Mouse (Mus musculus): Measurements from ENCODE around the gene Apoc1. TPM values are rescaled to one million over a fixed set of nuclear protein-coding genes. Genes with fewer than 3 reads are reported as not detected.

Apoc1 gene
- 0.99 TPM in 1 of 2 replicates, not detected in the other for polyA plus RNA-seq (2012; ENCODE audit: low replicate concordance)

GRCm38 (mm10) chr7:19691873-19692865, at the start of gene Apoc1:
Apoc1 (minus strand) TSS chr7:19692660.

GRCm38 (mm10) chr7:19715239-19716054, 23.0 kb upstream of the Apoc1 start, which contains the start of gene Tomm40:
Tomm40 (minus strand) TSS chr7:19715438.

GRCm38 (mm10) chr7:19698907-19699826, 6.7 kb upstream of the Apoc1 start, which contains the start of gene Apoe:
Apoe (minus strand) TSS chr7:19699188.

GRCm38 (mm10) chr7:19681202-19681694, 11.2 kb downstream of the Apoc1 start, which contains the start of the genes Gm44805 and Apoc4:
Gm44805 (minus strand) TSS chr7:19681423.
Apoc4 (minus strand) TSS chr7:19681479.

GRCm38 (mm10) chr7:19677872-19678271, 14.6 kb downstream of the Apoc1 start, which contains the start of gene Apoc2:
Apoc2 (minus strand) TSS chr7:19677941.

GRCm38 (mm10) chr7:19664955-19665841, 27.3 kb downstream of the Apoc1 start, which contains the start of gene Clptm1:
Clptm1 (minus strand) TSS chr7:19665033.

Other genes starting within 250 kb of the Apoc1 start
- gene Mark4, start 233.8 kb downstream of the Apoc1 start, polyA plus RNA-seq (2012; ENCODE audit: low replicate concordance): 18.3 and 53.5 TPM in 2 replicates
- gene Exoc3l2, start 229.3 kb downstream of the Apoc1 start, polyA plus RNA-seq (2012; ENCODE audit: low replicate concordance): 0.96 and 3.4 TPM in 2 replicates
- gene Bloc1s3, start 184.3 kb downstream of the Apoc1 start, polyA plus RNA-seq (2012; ENCODE audit: low replicate concordance): 5.1 and 6.1 TPM in 2 replicates
- gene Trappc6a, start 184.3 kb downstream of the Apoc1 start, polyA plus RNA-seq (2012; ENCODE audit: low replicate concordance): 53.1 and 54.0 TPM in 2 replicates
- gene Nkpd1, start 174.8 kb downstream of the Apoc1 start, polyA plus RNA-seq (2012; ENCODE audit: low replicate concordance): 0.13 and 0.14 TPM in 2 replicates
- gene Ppp1r37, start 129.6 kb downstream of the Apoc1 start, polyA plus RNA-seq (2012; ENCODE audit: low replicate concordance): 143 and 152 TPM in 2 replicates
- 10.0 and 11.1 TPM in 2 replicates for gene Zfp296, start 115.4 kb downstream of the Apoc1 start, polyA plus RNA-seq (2012; ENCODE audit: low replicate concordance)
- gene Gemin7, start 115.1 kb downstream of the Apoc1 start, polyA plus RNA-seq (2012; ENCODE audit: low replicate concordance): 22.7 and 43.0 TPM in 2 replicates
- gene Clasrp, start 88.2 kb downstream of the Apoc1 start, polyA plus RNA-seq (2012; ENCODE audit: low replicate concordance): 117 and 363 TPM in 2 replicates
- 13.7 and 26.5 TPM in 2 replicates for gene Relb, start 63.2 kb downstream of the Apoc1 start, polyA plus RNA-seq (2012; ENCODE audit: low replicate concordance)
- gene Clptm1, start 27.6 kb downstream of the Apoc1 start, polyA plus RNA-seq (2012; ENCODE audit: low replicate concordance): 187 and 280 TPM in 2 replicates
- gene Apoc2, start 14.7 kb downstream of the Apoc1 start, polyA plus RNA-seq (2012; ENCODE audit: low replicate concordance): not detected in 2 replicates
- not detected in 2 replicates for gene Gm44805, start 11.2 kb downstream of the Apoc1 start, polyA plus RNA-seq (2012; ENCODE audit: low replicate concordance)
- not detected in 2 replicates for gene Apoc4, start 11.2 kb downstream of the Apoc1 start, polyA plus RNA-seq (2012; ENCODE audit: low replicate concordance)
- 178 and 422 TPM in 2 replicates for gene Apoe, start 6.5 kb upstream of the Apoc1 start, polyA plus RNA-seq (2012; ENCODE audit: low replicate concordance)
- 213 and 277 TPM in 2 replicates for gene Tomm40, start 22.8 kb upstream of the Apoc1 start, polyA plus RNA-seq (2012; ENCODE audit: low replicate concordance)
- gene Nectin2, start 57.8 kb upstream of the Apoc1 start, polyA plus RNA-seq (2012; ENCODE audit: low replicate concordance): 4.9 and 6.0 TPM in 2 replicates
- gene Bcam, start 78.4 kb upstream of the Apoc1 start, polyA plus RNA-seq (2012; ENCODE audit: low replicate concordance): 6.0 and 6.9 TPM in 2 replicates
- 0.51 TPM in 1 of 2 replicates, not detected in the other for gene Cblc, start 104.1 kb upstream of the Apoc1 start, polyA plus RNA-seq (2012; ENCODE audit: low replicate concordance)
- 67.9 and 83.4 TPM in 2 replicates for gene Bcl3, start 130.1 kb upstream of the Apoc1 start, polyA plus RNA-seq (2012; ENCODE audit: low replicate concordance)
- gene Gm19345, start 159.3 kb upstream of the Apoc1 start, polyA plus RNA-seq (2012; ENCODE audit: low replicate concordance): not detected in 2 replicates
- gene Ceacam16, start 168.6 kb upstream of the Apoc1 start, polyA plus RNA-seq (2012; ENCODE audit: low replicate concordance): 3.5 and 10.5 TPM in 2 replicates
- not detected in 2 replicates for gene Ceacam19, start 195.3 kb upstream of the Apoc1 start, polyA plus RNA-seq (2012; ENCODE audit: low replicate concordance)
- 0.60 and 0.87 TPM in 2 replicates for gene Pvr, start 228.5 kb upstream of the Apoc1 start, polyA plus RNA-seq (2012; ENCODE audit: low replicate concordance)

All from leukemia stem cell, adult 10-12 weeks (primary cell).